Mouse (Mus musculus): Measurements from ENCODE around the gene Ddx39b. TPM values are rescaled to one million over a fixed set of nuclear protein-coding genes. Genes with fewer than 3 reads are reported as not detected.

The Ddx39b gene
- 286 TPM for polyA plus RNA-seq (2017; shearing (Covaris generic))

DNA sequence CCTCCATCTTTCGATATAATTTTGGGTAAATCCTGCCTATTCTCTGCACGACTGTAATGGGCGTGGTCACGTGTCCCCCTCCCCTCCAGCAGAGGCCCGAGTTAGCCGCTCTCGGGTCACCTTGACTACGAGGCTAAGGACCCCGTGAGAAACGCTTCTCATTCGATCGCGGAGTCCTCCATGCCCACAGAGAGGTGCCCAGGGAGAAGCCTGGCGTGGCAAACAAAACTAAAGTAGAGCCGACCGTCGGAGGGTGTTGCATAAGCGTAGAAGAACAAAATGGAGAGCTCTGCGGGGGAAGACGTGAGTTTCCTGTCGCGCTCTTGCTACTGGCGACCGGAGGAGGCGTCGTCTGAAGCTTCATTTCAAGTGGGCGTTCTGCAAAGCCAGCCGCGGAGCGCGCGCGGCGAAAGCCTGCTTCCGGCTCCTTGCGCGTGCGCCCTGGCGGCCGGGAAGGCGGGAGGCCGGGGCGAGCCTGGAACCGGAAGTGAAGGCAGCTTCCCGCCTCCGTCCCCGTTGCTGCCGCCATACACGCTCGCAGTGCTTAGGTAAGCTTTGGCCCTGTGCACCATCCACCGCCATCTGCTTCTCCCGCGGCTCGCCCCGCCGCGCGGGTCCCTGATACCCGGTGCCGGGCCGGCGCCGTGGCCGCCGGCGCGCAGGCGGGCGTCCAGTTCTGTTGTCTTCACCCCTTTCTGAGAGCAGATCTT, at the start of gene Ddx39b:
Gene Ddx39b, plus strand, starts transcription at position 442 of the 710 bp plus-strand sequence.

DNA sequence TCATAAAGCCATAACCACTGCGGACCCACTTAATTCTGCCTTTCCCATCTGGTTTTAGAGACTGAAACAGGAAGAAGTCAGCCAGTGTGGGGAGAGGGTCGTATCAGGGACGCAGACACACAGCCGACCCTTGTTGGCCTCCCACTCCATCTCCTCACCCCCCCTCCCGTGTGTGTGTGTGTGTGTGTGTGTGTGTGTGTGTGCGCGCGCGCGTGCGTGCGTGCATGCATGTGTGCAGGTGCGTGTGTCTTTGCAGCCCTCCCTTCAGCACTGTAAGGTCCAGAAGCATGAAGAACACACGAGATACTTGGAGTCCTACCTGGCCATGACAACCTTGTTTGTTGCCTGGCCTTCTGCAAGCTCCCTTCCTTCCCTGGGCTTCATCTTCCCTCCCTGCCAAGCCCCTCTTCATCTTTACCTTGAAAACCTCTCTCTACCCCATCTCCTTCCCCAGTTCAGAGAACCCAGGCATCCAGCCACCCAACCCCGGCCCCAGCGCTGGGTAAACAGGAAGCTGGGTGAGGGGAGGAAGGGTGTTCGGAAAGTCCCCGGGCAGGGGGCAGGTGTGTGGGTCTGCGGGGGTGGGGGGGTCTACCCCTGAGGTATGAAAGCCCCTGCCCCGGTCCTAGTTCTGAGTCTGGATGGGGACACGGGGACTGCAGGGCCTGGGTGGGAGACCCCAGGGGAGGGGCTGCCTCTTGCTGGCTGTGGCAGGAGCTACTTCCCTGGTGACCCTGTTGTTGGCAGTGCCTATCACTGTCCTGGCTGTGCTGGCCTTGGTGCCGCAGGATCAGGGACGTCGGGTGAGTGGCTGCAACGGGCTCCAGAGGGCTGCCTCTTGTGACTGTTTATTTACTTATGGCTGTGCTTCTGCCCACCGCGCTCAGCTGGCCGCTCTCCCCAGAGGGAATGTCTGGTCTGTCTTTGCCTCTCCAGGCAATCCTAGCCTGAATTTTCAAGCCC, 47.4 kb upstream of the Ddx39b start, which contains the start of gene Ltb:
Gene Ltb, plus strand, starts transcription at position 559 of the 963 bp plus-strand sequence.

DNA sequence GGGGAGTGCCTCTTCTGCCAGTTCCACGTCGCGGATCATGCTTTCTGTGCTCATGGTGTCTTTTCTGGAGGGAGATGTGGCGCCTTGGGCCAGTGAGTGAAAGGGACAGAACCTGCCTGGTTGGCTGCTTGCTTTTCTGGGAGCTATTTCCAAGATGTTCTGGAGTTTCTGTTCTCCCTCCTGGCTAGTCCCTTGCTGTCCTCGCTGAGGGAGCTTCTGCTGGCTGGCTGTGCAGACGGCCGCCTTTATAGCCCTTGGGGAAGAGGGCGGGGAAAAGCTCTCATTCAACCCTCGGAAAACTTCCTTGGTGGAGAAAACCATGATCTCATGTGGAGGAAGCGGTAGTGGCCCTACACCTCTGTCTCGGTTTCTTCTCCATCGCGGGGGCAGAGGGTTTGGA, 39.8 kb upstream of the Ddx39b start, which contains the start of gene Tnf:
Gene Tnf, minus strand, starts transcription at position 221 of the 400 bp plus-strand sequence.

GRCm38 (mm10) chr17:35204494-35205379, 36.8 kb upstream of the Ddx39b start, which contains the start of gene Lta:
Lta (minus strand) TSS chr17:35205351.

DNA sequence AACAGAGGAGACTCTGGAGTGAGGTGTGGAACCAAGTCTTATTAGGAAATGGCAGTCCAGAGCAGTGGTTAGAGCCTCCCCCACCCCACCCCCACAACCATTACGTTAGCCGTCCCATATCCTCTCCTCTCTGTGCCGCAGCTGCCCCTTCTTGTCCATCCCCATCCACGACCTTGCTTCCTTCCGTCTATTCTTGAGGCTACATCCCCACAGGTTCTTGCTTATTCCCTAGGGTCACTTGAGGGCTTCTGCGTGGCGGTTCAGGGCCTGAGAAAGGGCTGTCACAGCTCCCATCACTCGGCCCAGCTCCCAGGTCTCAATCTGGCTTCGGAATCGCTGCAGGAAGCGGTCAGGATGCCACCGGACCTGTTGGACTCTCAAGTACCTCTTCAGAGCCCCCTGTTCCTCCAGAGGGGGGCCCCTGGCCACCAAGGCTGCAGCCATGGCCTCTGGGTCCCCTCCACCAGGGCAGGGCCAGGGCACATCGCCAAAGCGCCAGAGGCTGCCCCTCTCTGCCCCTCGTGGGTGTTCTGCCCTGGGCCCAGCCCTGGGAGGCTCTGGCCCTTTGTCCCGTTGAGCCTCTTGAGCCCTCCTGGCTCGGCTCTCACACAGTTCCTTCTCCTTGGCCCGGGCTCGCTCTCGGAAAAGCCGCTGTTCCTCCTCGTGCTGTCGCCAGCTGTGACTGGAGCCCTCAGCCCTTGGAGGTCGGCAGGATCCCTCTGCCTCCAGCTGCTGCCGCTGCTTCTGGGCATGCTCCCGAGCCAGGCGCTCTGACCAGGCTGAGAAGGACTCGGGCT, 21.2 kb upstream of the Ddx39b start, which contains the start of gene Gm16181:
Gene Gm16181, plus strand, starts transcription at position 679 of the 797 bp plus-strand sequence.

DNA sequence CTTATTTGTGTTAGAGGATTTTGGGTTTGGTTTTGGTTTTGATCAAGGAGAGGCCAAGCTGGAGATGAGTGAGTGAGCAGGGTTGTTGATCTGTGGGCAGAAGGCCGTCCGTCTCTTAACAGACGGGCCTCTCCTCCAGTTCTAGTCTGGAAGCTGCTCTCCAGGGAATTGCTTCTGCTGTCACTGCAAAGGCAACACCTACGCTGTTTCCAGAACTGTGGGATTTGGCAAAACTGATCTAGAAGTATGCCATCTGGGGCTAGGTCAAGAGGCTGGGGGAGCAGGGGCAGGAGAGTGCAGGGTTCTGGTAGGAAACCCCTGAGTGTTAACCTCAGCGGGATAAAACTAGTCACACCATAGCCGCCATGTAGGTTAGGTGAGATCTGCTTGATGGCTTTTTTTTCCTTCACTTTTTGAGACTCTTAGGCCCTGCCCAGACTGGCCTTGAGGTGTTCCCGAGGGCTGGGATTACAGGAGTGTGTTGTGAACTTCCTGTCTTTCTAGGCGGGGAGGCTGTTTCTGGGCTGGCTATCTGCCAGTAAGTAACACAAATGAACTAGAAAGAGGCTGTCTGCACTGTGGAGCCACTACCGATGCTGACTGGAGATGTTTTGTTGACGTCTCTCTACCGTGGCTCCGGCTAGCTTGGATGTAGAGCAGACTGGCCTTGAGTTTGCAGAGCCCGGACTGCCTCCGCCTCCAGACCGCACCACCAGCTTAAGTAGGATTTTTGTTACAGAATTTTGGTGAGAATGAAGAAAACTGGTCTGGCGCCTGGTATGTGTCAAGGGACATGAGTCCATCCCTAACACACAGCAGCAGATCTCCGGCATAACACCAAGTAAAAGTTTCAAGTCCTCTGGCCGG, 8.2 kb upstream of the Ddx39b start, which contains the start of gene Atp6v1g2:
Gene Atp6v1g2, plus strand, starts transcription at position 547 of the 867 bp plus-strand sequence.

GRCm38 (mm10) chr17:35235614-35236389, 5.7 kb upstream of the Ddx39b start, which contains the start of gene Nfkbil1:
Nfkbil1 (minus strand) TSS chr17:35235792.

DNA sequence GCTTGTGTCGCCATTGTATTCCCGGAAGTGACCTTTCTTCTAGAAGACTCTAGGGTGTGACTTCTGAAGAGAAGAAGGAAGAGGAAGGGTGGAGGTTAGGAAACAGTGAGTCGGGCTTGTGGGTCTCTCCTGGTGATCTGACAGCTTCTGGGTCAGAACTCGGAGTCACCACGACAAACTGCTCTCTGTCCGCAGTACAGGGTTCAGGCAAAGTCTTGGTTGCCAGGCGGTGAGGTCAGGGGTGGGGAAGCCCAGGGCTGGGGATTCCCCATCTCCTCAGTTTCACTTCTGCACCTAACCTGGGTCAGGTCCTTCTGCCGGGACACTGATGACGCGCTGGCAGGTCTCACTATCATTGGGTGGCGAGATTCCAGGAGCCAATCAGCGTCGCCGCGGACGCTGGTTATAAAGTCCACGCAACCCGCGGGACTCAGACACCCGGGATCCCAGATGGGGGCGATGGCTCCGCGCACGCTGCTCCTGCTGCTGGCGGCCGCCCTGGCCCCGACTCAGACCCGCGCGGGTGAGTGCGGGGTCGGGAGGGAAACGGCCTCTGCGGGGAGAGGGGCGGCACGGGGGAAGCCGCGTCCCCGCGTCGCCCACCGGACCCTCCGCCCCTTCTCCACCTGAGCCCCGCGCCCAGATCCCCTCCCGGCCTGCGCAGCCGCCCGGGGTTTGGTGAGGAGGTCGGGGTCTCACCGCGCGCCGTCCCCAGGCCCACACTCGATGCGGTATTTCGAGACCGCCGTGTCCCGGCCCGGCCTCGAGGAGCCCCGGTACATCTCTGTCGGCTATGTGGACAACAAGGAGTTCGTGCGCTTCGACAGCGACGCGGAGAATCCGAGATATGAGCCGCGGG, 21.3 kb downstream of the Ddx39b start, which contains the start of gene H2-D1:
Gene H2-D1, plus strand, starts transcription at position 67 of the 859 bp plus-strand sequence.

Other genes with a start within 250 kb of the Ddx39b start
- 124 TPM for gene Vars, start 240.8 kb upstream of the Ddx39b start, polyA plus RNA-seq (2017; shearing (Covaris generic))
- gene Vwa7, start 225.2 kb upstream of the Ddx39b start, polyA plus RNA-seq (2017; shearing (Covaris generic)) = 0.17 TPM
- 3.2 TPM for gene Sapcd1, start 213.7 kb upstream of the Ddx39b start, polyA plus RNA-seq (2017; shearing (Covaris generic))
- 2.7 TPM for gene Msh5, start 195.0 kb upstream of the Ddx39b start, polyA plus RNA-seq (2017; shearing (Covaris generic))
- gene Clic1, start 191.8 kb upstream of the Ddx39b start, polyA plus RNA-seq (2017; shearing (Covaris generic)) = 654 TPM
- 3.6 TPM for gene Ddah2, start 182.7 kb upstream of the Ddx39b start, polyA plus RNA-seq (2017; shearing (Covaris generic))
- gene Ly6g6c, start 176.4 kb upstream of the Ddx39b start, polyA plus RNA-seq (2017; shearing (Covaris generic)) = not detected
- not detected for gene Mpig6b, start 175.6 kb upstream of the Ddx39b start, polyA plus RNA-seq (2017; shearing (Covaris generic))
- not detected for gene Ly6g6e, start 164.8 kb upstream of the Ddx39b start, polyA plus RNA-seq (2017; shearing (Covaris generic))
- gene Ly6g6d, start 163.7 kb upstream of the Ddx39b start, polyA plus RNA-seq (2017; shearing (Covaris generic)) = not detected
- gene Ly6g6f, start 156.1 kb upstream of the Ddx39b start, polyA plus RNA-seq (2017; shearing (Covaris generic)) = not detected
- 84.0 TPM for gene Abhd16a, start 152.5 kb upstream of the Ddx39b start, polyA plus RNA-seq (2017; shearing (Covaris generic))
- gene Ly6g5c, start 133.5 kb upstream of the Ddx39b start, polyA plus RNA-seq (2017; shearing (Covaris generic)) = not detected
- 2.5 TPM for gene Ly6g5b, start 126.3 kb upstream of the Ddx39b start, polyA plus RNA-seq (2017; shearing (Covaris generic))
- gene Gpank1, start 120.3 kb upstream of the Ddx39b start, polyA plus RNA-seq (2017; shearing (Covaris generic)) = 70.3 TPM
- gene Csnk2b, start 119.7 kb upstream of the Ddx39b start, polyA plus RNA-seq (2017; shearing (Covaris generic)) = 338 TPM
- 4.3 TPM for gene D17H6S53E, start 115.4 kb upstream of the Ddx39b start, polyA plus RNA-seq (2017; shearing (Covaris generic))
- gene Apom, start 109.7 kb upstream of the Ddx39b start, polyA plus RNA-seq (2017; shearing (Covaris generic)) = not detected
- gene Bag6, start 106.6 kb upstream of the Ddx39b start, polyA plus RNA-seq (2017; shearing (Covaris generic)) = 57.4 TPM
- 29.3 TPM for gene Prrc2a, start 76.8 kb upstream of the Ddx39b start, polyA plus RNA-seq (2017; shearing (Covaris generic))
- gene Aif1, start 65.7 kb upstream of the Ddx39b start, polyA plus RNA-seq (2017; shearing (Covaris generic)) = 5.1 TPM
- 11.8 TPM for gene Lst1, start 53.3 kb upstream of the Ddx39b start, polyA plus RNA-seq (2017; shearing (Covaris generic))
- gene Ltb, start 47.3 kb upstream of the Ddx39b start, polyA plus RNA-seq (2017; shearing (Covaris generic)) = 818 TPM
- 55.3 TPM for gene Tnf, start 39.7 kb upstream of the Ddx39b start, polyA plus RNA-seq (2017; shearing (Covaris generic))
- 130 TPM for gene Lta, start 36.4 kb upstream of the Ddx39b start, polyA plus RNA-seq (2017; shearing (Covaris generic))
- 1.2 TPM for gene Gm16181, start 20.9 kb upstream of the Ddx39b start, polyA plus RNA-seq (2017; shearing (Covaris generic))
- gene Atp6v1g2, start 8.1 kb upstream of the Ddx39b start, polyA plus RNA-seq (2017; shearing (Covaris generic)) = 5.8 TPM
- gene Nfkbil1, start 6.0 kb upstream of the Ddx39b start, polyA plus RNA-seq (2017; shearing (Covaris generic)) = 10.5 TPM
- 5,181 TPM for gene H2-D1, start 21.0 kb downstream of the Ddx39b start, polyA plus RNA-seq (2017; shearing (Covaris generic))
- gene H2-Q1, start 78.7 kb downstream of the Ddx39b start, polyA plus RNA-seq (2017; shearing (Covaris generic)) = 0.15 TPM
- gene H2-Q2, start 100.5 kb downstream of the Ddx39b start, polyA plus RNA-seq (2017; shearing (Covaris generic)) = 20.2 TPM
- 45.7 TPM for gene H2-Q4, start 137.9 kb downstream of the Ddx39b start, polyA plus RNA-seq (2017; shearing (Covaris generic))
- gene H2-Q6, start 183.1 kb downstream of the Ddx39b start, polyA plus RNA-seq (2017; shearing (Covaris generic)) = 903 TPM
- gene H2-Q7, start 197.4 kb downstream of the Ddx39b start, polyA plus RNA-seq (2017; shearing (Covaris generic)) = 2,503 TPM
- 22.9 TPM for gene H2-Q10, start 228.3 kb downstream of the Ddx39b start, polyA plus RNA-seq (2017; shearing (Covaris generic))

Data from CD4-positive, CD25-positive, alpha-beta regulatory T cell, adult 9 weeks (primary cell).